Mouse (Mus musculus) midbrain, embryonic 14.5 days (tissue): ENCODE data around the gene Cda. TPM values are rescaled to one million over a fixed set of nuclear protein-coding genes. Genes with fewer than 3 reads are reported as not detected.

Experiments used
- ATAC-seq: fragments of 200-750 bp; cut with Nextera tagmentation; 2 replicates; pipeline ENCODE4 v1.8.0; 2017; ENCODE audit warnings: moderate number of reproducible peaks, moderate library complexity; ENCODE audit not compliant: low FRiP score, low TSS enrichment
- DNase-seq: peaks from one replicate; pipeline ENCODE4 v3.0.0-alpha.2; 2015
- H3K27ac ChIP-seq: fragments of 300-500 bp; sonication (generic); replicated peaks from 2 replicates; pipeline ENCODE4 v1.5.1; 2014; ENCODE audit warnings: mild to moderate bottlenecking, low read depth, low read length, moderate library complexity
- H3K27me3 ChIP-seq: fragments of 300-500 bp; sonication (generic); 2 replicates; pipeline ENCODE4 v1.6.1; 2014; ENCODE audit warnings: low read length, control low read depth, mixed read lengths; ENCODE audit not compliant: control insufficient read depth, insufficient read depth
- H3K36me3 ChIP-seq: fragments of 300-500 bp; sonication (generic); 2 replicates; pipeline ENCODE4 v1.6.1; 2014; ENCODE audit warnings: low read length, control low read depth; ENCODE audit not compliant: control insufficient read depth, insufficient read depth
- H3K4me1 ChIP-seq: fragments of 300-500 bp; sonication (generic); 2 replicates; pipeline ENCODE4 v1.6.1; 2014; ENCODE audit warnings: mild to moderate bottlenecking, antibody characterized with exemption, low read length, control low read depth; ENCODE audit not compliant: control insufficient read depth, insufficient read depth
- H3K4me2 ChIP-seq: fragments of 300-500 bp; sonication (generic); 2 replicates; pipeline ENCODE4 v1.6.1; 2014; ENCODE audit warnings: mild to moderate bottlenecking, low read length, moderate library complexity
- H3K4me3 ChIP-seq: fragments of 300-500 bp; sonication (generic); replicated peaks from 2 replicates; pipeline ENCODE4 v1.5.1; 2014; ENCODE audit warnings: low read depth, low read length
- H3K9ac ChIP-seq: fragments of 300-500 bp; sonication (generic); replicated peaks from 2 replicates; pipeline ENCODE4 v1.6.1; 2014; ENCODE audit warnings: mild to moderate bottlenecking, low read length, moderate library complexity
- H3K9me3 ChIP-seq: fragments of 300-500 bp; sonication (generic); 2 replicates; pipeline ENCODE4 v1.6.1; 2016; ENCODE audit warnings: low read length, control low read depth, mixed read lengths; ENCODE audit not compliant: control insufficient read depth
- WGBS: fragments of 180-500 bp; shearing (Covaris S2); extraction: QIAGEN DNeasy Blood & Tissue Kit; methylation state at CpG from one replicate; pipeline ENCODE4 v1.1.7; 2014; 5-methylcytosine and 5-hydroxymethylcytosine counted together
- polyA plus RNA-seq: library from polyadenylated mRNA; unstranded; fragments of >200 nt; fragmentation: Nextera tagmentation; extraction: Ambion mirVana; gene quantifications from 2 replicates; pipeline ENCODE4 v1.2.1, GENCODE M21; 2014

Cda gene
- polyA plus RNA-seq, 1 experiment from 2014 or later: 2.4 TPM

DNA sequence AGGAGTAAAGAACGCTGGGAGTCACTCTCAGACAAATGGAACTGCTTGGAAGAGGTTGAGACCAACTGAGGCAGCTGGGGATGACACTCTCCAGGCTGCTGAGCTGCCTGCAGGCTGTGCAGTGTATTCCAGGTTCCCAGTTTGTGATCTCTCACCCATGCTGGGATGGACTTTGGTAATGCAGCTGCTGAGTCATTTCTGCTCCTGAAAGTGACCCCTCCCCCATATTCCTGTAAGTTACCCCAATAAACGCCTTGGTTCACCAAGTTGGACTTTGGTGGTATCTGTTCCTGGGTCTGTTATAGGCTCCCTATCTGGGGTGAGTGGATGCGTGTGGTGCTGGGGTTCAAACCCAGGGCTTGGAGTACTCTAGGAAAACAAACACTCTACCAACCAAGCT, 9.6 kb downstream of the Cda start:
- ATAC-seq (no peak), DNase-seq (no peak)
- Histone ChIP-seq H3K9ac (no peak overlapping the region), H3K4me3 (no peak overlapping the region), H3K4me1 (peaks cover 7% of the 10 kb centered on the region; the same call in 1 of the 2 replicates), H3K36me3 (no peaks in the 10 kb centered on the region), H3K9me3 (no peaks in the 10 kb centered on the region), H3K27me3 (no peaks in the 10 kb centered on the region; the same call in 1 of the 2 replicates), H3K4me2 (no peak overlapping the region), H3K27ac (no peak overlapping the region)
- WGBS: 75% methylated on average over 3 of the region's 3 CpGs

DNA sequence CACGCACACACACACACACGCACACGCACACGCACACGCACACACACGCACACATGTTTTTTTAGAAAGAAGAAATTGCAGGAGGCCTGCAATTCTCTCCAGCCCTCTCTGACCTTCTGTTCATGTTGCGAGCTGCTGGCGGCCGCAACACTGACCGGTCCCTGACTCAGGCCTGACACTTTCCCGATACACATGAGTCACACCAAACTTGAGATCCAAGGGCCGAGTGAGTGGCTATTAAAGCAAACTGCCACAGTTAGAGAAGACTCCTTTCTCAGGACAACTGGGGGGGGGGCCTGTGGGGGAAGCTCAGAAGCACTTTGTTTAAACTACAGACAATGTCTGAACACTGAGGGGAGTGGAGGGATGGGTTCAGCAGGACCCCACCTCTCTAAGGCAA, 11.2 kb downstream of the Cda start:
- no peak for ATAC-seq
- no peak overlapping the region for H3K4me2 ChIP-seq
- WGBS: 92% methylated on average over 12 of the region's 12 CpGs
- H3K27ac ChIP-seq: no peak overlapping the region
- H3K4me1 ChIP-seq: peaks cover 5% of the 10 kb centered on the region; the same call in 1 of the 2 replicates
- H3K27me3 ChIP-seq: no peaks in the 10 kb centered on the region; the same call in 1 of the 2 replicates
- no peaks in the 10 kb centered on the region for H3K9me3 ChIP-seq
- no peak overlapping the region for H3K4me3 ChIP-seq
- H3K36me3 ChIP-seq: no peaks in the 10 kb centered on the region
- no peak for DNase-seq
- H3K9ac ChIP-seq: no peak overlapping the region

DNA sequence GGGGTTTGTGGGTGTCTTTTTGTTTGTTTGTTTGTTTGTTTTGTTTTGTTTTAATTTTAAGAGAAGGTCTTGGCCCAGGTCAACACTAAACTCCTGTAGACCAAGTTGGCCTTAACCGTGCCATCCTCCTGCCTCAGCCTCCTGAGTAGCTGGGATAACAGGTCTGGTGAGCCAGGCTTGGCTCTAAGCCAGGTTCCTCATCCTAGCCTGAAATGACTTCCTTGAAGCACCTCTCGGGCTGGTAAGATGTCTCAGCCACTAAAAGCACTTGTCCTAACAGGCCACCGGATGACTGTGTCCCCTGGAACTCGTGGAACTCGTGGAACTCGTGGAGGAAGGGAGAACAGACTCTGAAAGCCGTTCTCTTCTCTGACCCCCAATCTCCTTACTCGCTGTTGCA, 11.7 kb downstream of the Cda start:
- no peaks in the 10 kb centered on the region; the same call in 1 of the 2 replicates for H3K27me3 ChIP-seq
- ATAC-seq (no peak), DNase-seq (no peak)
- no peaks in the 10 kb centered on the region for H3K36me3 ChIP-seq
- H3K9me3 ChIP-seq: no peaks in the 10 kb centered on the region
- H3K4me1 ChIP-seq: 0 out of 2 replicates have a peak, but pooled peaks cover under 1% of the 10 kb centered on the region
- no peak overlapping the region for H3K9ac ChIP-seq
- no peak overlapping the region for H3K4me2 ChIP-seq
- no peak overlapping the region for H3K4me3 ChIP-seq
- 89% methylated on average over 8 of the region's 8 CpGs for WGBS
- no peak overlapping the region for H3K27ac ChIP-seq

DNA sequence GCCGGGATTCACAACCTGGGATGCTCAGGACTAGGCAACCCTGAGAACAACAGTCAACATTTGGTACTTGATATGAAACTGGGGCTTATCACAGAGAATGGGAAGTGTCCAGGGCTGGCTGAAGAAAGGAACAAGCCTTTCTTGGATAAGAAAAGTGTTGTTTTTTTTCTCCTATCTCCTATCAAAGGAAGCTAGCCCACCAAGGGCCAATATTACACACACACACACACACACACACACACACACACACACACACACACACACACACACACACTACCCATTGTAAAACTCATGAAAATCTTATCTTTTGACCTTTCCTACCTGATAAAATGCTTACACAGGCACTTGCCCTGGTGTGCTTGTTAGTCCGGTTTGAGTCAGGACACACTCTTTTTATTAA, 12.3 kb downstream of the Cda start:
- H3K27ac ChIP-seq: no peak overlapping the region
- no peaks in the 10 kb centered on the region; the same call in 1 of the 2 replicates for H3K27me3 ChIP-seq
- no peaks in the 10 kb centered on the region for H3K9me3 ChIP-seq
- H3K4me1 ChIP-seq: no peaks in the 10 kb centered on the region
- no peaks in the 10 kb centered on the region for H3K36me3 ChIP-seq
- H3K4me2 ChIP-seq: no peak overlapping the region
- H3K9ac ChIP-seq: no peak overlapping the region
- H3K4me3 ChIP-seq: no peak overlapping the region
- DNase-seq (no peak), ATAC-seq (no peak)
- 92% methylated on average over 2 of the region's 2 CpGs for WGBS

DNA sequence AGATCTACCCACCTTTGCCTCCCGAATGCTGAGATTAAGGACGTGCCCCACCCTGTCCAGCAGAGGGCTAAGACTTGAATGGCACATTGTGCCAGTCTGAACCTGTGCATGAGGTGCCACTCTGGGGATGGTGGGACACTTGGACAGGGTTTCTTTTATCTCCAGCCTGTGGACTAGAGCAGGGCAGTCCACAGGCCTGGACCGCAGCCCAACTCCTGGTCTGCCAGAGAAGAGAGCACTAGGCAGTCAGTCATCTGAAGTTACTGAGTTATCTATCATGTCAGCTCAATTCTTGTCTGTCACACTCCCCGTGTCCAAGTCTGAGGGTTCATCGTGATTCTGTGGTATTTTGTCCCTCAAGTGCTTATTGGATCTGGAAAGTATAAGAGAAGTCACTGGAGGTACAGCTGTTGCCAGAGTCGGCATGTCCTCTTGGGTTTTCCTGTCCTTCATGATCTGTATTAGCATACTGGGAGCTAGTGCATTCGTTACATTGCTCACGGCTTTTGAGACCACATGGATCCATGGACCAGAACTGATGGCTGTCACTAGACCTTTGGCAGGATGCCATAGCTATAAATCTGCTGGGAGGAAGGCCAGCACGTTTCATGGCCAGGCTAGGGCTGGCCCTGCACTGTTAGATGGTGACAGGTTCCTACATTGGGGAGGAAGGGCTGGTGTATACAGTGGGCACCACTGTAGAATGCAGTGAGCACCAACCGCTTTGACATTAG, 14.2 kb downstream of the Cda start:
- no peak overlapping the region for H3K4me3 ChIP-seq
- H3K36me3 ChIP-seq: no peaks in the 10 kb centered on the region
- no peaks in the 10 kb centered on the region for H3K27me3 ChIP-seq
- H3K4me2 ChIP-seq: no peak overlapping the region
- H3K4me1 ChIP-seq: no peaks in the 10 kb centered on the region
- no peak for DNase-seq
- ATAC-seq: no peak
- no peaks in the 10 kb centered on the region for H3K9me3 ChIP-seq
- 71% methylated on average over 10 of the region's 10 CpGs for WGBS
- H3K9ac ChIP-seq: no peak overlapping the region
- no peak overlapping the region for H3K27ac ChIP-seq

DNA sequence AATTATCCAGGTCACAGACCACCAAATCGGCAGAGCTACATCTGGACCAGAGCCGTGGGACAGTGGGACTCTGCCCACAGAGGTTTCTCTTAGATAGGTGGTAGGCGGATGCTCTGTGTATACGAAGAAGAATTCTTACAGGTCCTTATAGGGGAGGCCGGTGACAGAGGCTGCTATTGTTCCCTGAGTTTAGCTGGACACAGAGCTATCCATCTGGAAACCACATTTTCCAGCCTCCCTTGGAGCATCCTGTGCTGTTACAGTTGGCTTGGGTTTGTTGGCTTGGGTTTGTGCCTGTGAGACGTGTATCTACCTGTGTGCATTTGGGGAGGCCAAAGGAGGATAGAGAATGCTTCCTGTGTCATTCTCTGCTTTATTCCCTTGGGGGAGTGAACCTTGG, 15.1 kb downstream of the Cda start:
- no peak for ATAC-seq
- 89% methylated on average over 6 of the region's 6 CpGs for WGBS

DNA sequence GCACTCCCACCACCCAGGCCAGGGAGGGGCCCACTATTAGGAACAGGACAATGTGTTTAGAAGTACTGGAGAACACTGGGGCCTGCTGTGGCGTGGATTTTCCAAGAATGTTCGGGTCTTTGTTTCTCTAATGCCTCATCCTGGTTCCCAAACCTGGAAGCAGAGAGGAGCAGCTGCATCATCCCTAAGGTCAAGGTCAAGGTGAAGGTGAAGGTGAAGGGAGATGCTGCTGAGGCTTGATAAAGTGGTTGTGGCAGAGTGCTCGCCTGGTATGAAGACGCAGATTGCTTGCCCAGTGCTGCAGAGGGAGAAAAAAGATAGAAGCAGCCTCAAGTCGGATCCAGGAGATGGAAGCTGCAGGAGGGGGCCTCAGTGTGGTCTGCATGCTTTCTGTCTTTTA, 16.0 kb downstream of the Cda start:
- DNase-seq (no peak), ATAC-seq (no peak)
- 82% methylated on average over 5 of the region's 5 CpGs for WGBS
- H3K4me1 ChIP-seq: no peaks in the 10 kb centered on the region
- no peaks in the 10 kb centered on the region for H3K36me3 ChIP-seq
- H3K27ac ChIP-seq: no peak overlapping the region
- H3K9me3 ChIP-seq: no peaks in the 10 kb centered on the region
- H3K4me2 ChIP-seq: no peak overlapping the region
- H3K4me3 ChIP-seq: no peak overlapping the region
- no peak overlapping the region for H3K9ac ChIP-seq
- H3K27me3 ChIP-seq: no peaks in the 10 kb centered on the region

More for the DNA sequence above, 15.1 kb downstream of the Cda start:
- no peak overlapping the region for H3K4me2 ChIP-seq
- H3K9me3 ChIP-seq: no peaks in the 10 kb centered on the region
- no peak for DNase-seq
- no peak overlapping the region for H3K27ac ChIP-seq
- H3K36me3 ChIP-seq: no peaks in the 10 kb centered on the region
- H3K27me3 ChIP-seq: no peaks in the 10 kb centered on the region
- no peak overlapping the region for H3K4me3 ChIP-seq
- no peaks in the 10 kb centered on the region for H3K4me1 ChIP-seq
- no peak overlapping the region for H3K9ac ChIP-seq

DNA sequence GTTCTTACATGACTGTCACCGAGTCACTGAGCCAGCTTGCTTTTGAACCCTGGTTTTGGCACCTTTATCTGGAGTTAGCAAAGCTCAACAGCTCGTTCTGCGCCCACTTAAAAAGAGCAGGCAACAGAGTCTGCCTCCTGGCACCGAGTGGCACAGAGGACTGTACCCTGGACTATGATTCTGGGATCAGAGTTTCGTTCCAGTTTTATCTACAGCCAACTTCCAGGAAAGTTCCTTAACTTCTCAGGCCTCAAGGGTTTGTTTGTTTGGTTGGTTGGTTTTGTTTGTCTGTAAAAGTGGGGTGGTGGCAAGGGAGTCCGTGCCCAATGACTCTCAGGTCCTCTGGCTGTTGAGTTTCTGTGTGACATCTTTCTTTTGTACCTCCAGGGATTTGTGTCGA, 19.1 kb downstream of the Cda start:
- Histone ChIP-seq H3K4me3 (no peak overlapping the region), H3K36me3 (no peaks in the 10 kb centered on the region), H3K4me1 (0 out of 2 replicates have a peak, but pooled peaks cover 1% of the 10 kb centered on the region), H3K9me3 (no peaks in the 10 kb centered on the region), H3K27me3 (no peaks in the 10 kb centered on the region), H3K27ac (no peak overlapping the region), H3K9ac (no peak overlapping the region), H3K4me2 (no peak overlapping the region)
- DNase-seq (no peak), ATAC-seq (no peak)
- WGBS: 81% methylated on average over 7 of the region's 7 CpGs

DNA sequence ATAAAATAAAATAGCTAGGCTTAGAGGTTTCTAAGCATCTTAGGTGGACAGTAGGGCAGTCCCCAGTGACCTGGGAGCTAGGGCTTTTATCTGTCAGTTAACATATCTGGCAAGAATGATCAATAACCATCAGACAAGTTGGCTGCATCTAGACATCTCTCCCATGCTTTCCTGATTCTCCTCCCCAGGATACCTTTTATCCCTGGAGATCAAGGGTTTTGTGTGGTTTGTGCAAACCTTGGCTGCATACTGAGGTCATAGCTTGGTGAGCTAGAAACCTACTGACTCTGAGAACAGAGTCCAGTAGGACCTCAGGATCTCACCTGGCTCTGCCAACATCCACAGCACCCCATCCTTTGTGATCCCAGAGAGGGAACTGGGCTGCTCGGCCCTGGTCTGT, 20.5 kb downstream of the Cda start:
- no peak for DNase-seq
- no peak for ATAC-seq
- Histone ChIP-seq H3K36me3 (no peaks in the 10 kb centered on the region), H3K4me3 (no peak overlapping the region), H3K27me3 (no peaks in the 10 kb centered on the region), H3K4me1 (0 out of 2 replicates have a peak, but pooled peaks cover 3% of the 10 kb centered on the region), H3K9ac (no peak overlapping the region), H3K27ac (no peak overlapping the region), H3K9me3 (no peaks in the 10 kb centered on the region), H3K4me2 (no peak overlapping the region)
- WGBS: 52% methylated on average over 1 of the region's 1 CpGs
